Mouse (Mus musculus) limb, embryonic 14.5 days (tissue): ENCODE measurements at regions not wholly inside any gene's neighbourhood (a gene's known extent, or its start where the extent isn't known, plus 50 kb on each side); places are given as distances from the start of the nearest gene placed in this dataset.

Experiments used
- ATAC-seq: fragments of 200-750 bp; cut with Nextera tagmentation; 2 replicates; pipeline ENCODE4 v1.8.0; 2017; ENCODE audit warnings: low read depth, moderate number of reproducible peaks, moderate TSS enrichment; ENCODE audit not compliant: low FRiP score
- DNase-seq: peaks from one replicate; pipeline ENCODE4 v3.0.0-alpha.2; 2015; ENCODE audit warnings: low spot score
- H3K27ac ChIP-seq: fragments of 300-500 bp; sonication (generic); replicated peaks from 2 replicates; pipeline ENCODE4 v1.5.1; 2014; ENCODE audit warnings: low read depth, mild to moderate bottlenecking, low read length, moderate library complexity, mixed read lengths
- H3K27me3 ChIP-seq: fragments of 300-500 bp; sonication (generic); 2 replicates; pipeline ENCODE4 v1.6.1; 2014; ENCODE audit warnings: low read length, mixed read lengths; ENCODE audit not compliant: control insufficient read depth, insufficient read depth
- H3K36me3 ChIP-seq: fragments of 300-500 bp; sonication (generic); 2 replicates; pipeline ENCODE4 v1.6.1; 2014; ENCODE audit warnings: mild to moderate bottlenecking, low read length, moderate library complexity, mixed read lengths; ENCODE audit not compliant: control insufficient read depth, insufficient read depth
- H3K4me1 ChIP-seq: fragments of 300-500 bp; sonication (generic); 2 replicates; pipeline ENCODE4 v1.6.1; 2014; ENCODE audit warnings: antibody characterized with exemption, low read length, mixed read lengths; ENCODE audit not compliant: control insufficient read depth, insufficient read depth
- H3K4me2 ChIP-seq: fragments of 300-500 bp; sonication (generic); replicated peaks from 2 replicates; pipeline ENCODE4 v1.6.1; 2014; ENCODE audit warnings: low read depth, mild to moderate bottlenecking, low read length, moderate library complexity; ENCODE audit not compliant: severe bottlenecking
- H3K4me3 ChIP-seq: fragments of 300-500 bp; sonication (generic); replicated peaks from 2 replicates; pipeline ENCODE4 v1.5.1; 2014; ENCODE audit warnings: low read length
- H3K9ac ChIP-seq: fragments of 300-500 bp; sonication (generic); 2 replicates; pipeline ENCODE4 v1.6.1; 2014; ENCODE audit warnings: mild to moderate bottlenecking, low read depth, low read length, moderate library complexity; ENCODE audit not compliant: severe bottlenecking
- H3K9me3 ChIP-seq: fragments of 300-500 bp; sonication (generic); 2 replicates; pipeline ENCODE4 v1.6.1; 2016; ENCODE audit warnings: low read length; ENCODE audit not compliant: control insufficient read depth
- POLR2A ChIP-seq: fragments of 200-500 bp; IDR thresholded peaks from 2 replicates; pipeline ENCODE4 v1.8.0; 2012; ENCODE audit warnings: inconsistent platforms, mild to moderate bottlenecking, moderate library complexity, borderline replicate concordance; ENCODE audit not compliant: insufficient read depth, insufficient read length; ENCODE audit errors: extremely low read depth
- WGBS: fragments of 180-500 bp; shearing (Covaris S2); extraction: QIAGEN DNeasy Blood & Tissue Kit; methylation state at CpG from one replicate; pipeline ENCODE4 v1.1.7; 2014; 5-methylcytosine and 5-hydroxymethylcytosine counted together

GRCm38 (mm10) chr1:193778181-193778580, 408.1 kb upstream of the Camk1g start:
- no peak overlapping the region for H3K4me3 ChIP-seq

DNA sequence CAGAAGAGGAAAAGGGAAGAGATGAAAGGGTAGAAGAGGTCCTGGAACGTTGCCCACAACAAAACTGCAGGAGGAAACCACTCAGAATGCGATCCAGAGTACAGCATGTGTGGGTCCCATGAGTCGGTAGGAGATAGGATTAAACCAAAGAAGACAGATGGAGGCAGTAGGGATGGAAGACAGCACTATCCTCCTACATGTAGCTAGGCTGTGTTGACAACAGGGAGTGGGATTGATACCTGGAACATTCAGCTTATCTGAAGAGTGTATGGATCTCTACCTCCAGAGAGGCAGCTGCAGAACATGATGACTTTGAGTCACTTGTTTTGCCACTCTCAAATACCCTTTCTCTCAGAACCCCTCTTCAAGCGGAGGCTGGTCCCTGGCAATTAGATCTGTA, 399.4 kb upstream of the Camk1g start:
- TF ChIP-seq POLR2A = no peak
- H3K4me1 ChIP-seq = peaks cover 5% of the 10 kb centered on the region; the same call in 1 of the 2 replicates
- H3K27ac ChIP-seq = no peak overlapping the region
- no peaks in the 10 kb centered on the region for H3K36me3 ChIP-seq
- DNase-seq (no peak), ATAC-seq (no peak)
- WGBS = 77% methylated on average over 4 of the region's 4 CpGs
- no peaks in the 10 kb centered on the region for H3K27me3 ChIP-seq
- H3K9me3 ChIP-seq = no peaks in the 10 kb centered on the region
- no peak overlapping the region for H3K9ac ChIP-seq
- no peak overlapping the region for H3K4me2 ChIP-seq
- H3K4me3 ChIP-seq = no peak overlapping the region

More at GRCm38 (mm10) chr1:193778181-193778580, 408.1 kb upstream of the Camk1g start:
- no peak for TF ChIP-seq POLR2A
- DNase-seq (no peak), ATAC-seq (no peak)
- Histone ChIP-seq H3K4me1 (no peaks in the 10 kb centered on the region), H3K4me2 (no peak overlapping the region), H3K9ac (no peak overlapping the region), H3K9me3 (no peaks in the 10 kb centered on the region), H3K36me3 (no peaks in the 10 kb centered on the region), H3K27ac (no peak overlapping the region), H3K27me3 (no peaks in the 10 kb centered on the region)
- 64% methylated on average over 1 of the region's 1 CpGs for WGBS

- Histone ChIP-seq H3K27me3 (no peaks in the 10 kb centered on the region), H3K9me3 (no peaks in the 10 kb centered on the region), H3K27ac (no peak overlapping the region), H3K9ac (no peak overlapping the region), H3K4me3 (no peak overlapping the region), H3K4me2 (no peak overlapping the region), H3K36me3 (no peaks in the 10 kb centered on the region), H3K4me1 (peaks cover 5% of the 10 kb centered on the region; the same call in 1 of the 2 replicates)
- no peak for TF ChIP-seq POLR2A
- ATAC-seq (no peak), DNase-seq (no peak)
Measured at GRCm38 (mm10) chr1:193764103-193764502, 394.0 kb upstream of the Camk1g start.

- no peak for TF ChIP-seq POLR2A
- Histone ChIP-seq H3K36me3 (no peaks in the 10 kb centered on the region), H3K4me2 (no peak overlapping the region), H3K4me1 (no peaks in the 10 kb centered on the region), H3K27ac (no peak overlapping the region), H3K4me3 (no peak overlapping the region), H3K9ac (no peak overlapping the region), H3K9me3 (no peaks in the 10 kb centered on the region), H3K27me3 (no peaks in the 10 kb centered on the region)
- DNase-seq = no peak
- 41% methylated on average over 4 of the region's 4 CpGs for WGBS
- no peak for ATAC-seq
Measured at GRCm38 (mm10) chr1:193751819-193752251, 381.7 kb upstream of the Camk1g start.

DNA sequence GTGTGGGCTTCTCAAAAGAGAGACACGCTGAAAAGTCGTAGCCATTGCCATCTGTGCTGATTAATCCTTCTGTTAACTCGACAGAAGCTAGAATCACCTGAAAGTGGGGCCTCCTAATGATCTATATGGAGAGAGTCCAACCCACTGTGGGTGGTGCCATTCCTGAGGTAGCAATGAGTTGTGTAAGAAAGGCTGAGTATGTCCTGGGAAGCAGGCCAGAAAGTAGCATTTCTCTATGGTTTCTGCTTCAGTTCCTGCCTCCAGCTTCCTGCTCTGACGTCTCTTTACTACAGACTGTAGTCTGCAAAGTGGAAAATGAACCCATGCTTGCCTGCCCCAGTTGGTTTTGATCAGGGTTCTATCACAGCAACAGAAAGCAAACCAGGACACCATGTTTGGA, 380.8 kb upstream of the Camk1g start:
- TF ChIP-seq POLR2A = no peak
- ATAC-seq = no peak

GRCm38 (mm10) chr1:193747426-193747960, 377.4 kb upstream of the Camk1g start:
- ATAC-seq = no peak
- TF ChIP-seq POLR2A = no peak

More for the DNA sequence above, 380.8 kb upstream of the Camk1g start:
- H3K27ac ChIP-seq = no peak overlapping the region
- H3K27me3 ChIP-seq = no peaks in the 10 kb centered on the region
- no peaks in the 10 kb centered on the region for H3K9me3 ChIP-seq
- H3K4me3 ChIP-seq = no peak overlapping the region
- no peak overlapping the region for H3K4me2 ChIP-seq
- H3K9ac ChIP-seq = no peak overlapping the region
- no peaks in the 10 kb centered on the region for H3K36me3 ChIP-seq
- no peak for DNase-seq
- H3K4me1 ChIP-seq = no peaks in the 10 kb centered on the region
- WGBS = 66% methylated on average over 4 of the region's 4 CpGs

More at GRCm38 (mm10) chr1:193747426-193747960, 377.4 kb upstream of the Camk1g start:
- H3K27me3 ChIP-seq = no peaks in the 10 kb centered on the region
- no peaks in the 10 kb centered on the region for H3K4me1 ChIP-seq
- H3K27ac ChIP-seq = no peak overlapping the region
- H3K4me3 ChIP-seq = no peak overlapping the region
- WGBS = 70% methylated on average over 6 of the region's 6 CpGs
- H3K9ac ChIP-seq = no peak overlapping the region
- H3K4me2 ChIP-seq = no peak overlapping the region
- H3K36me3 ChIP-seq = no peaks in the 10 kb centered on the region
- DNase-seq = no peak
- H3K9me3 ChIP-seq = no peaks in the 10 kb centered on the region
